Mouse (Mus musculus) embryonic fibroblast, embryonic 13.5 days (primary cell): Measurements from ENCODE around the gene Agk.

Source experiments
- CTCF ChIP-seq: IDR thresholded peaks from 2 replicates; pipeline ENCODE4 v1.5.1; 2011; ENCODE audit warnings: mild to moderate bottlenecking, control low read depth, low read length, moderate library complexity, borderline replicate concordance; ENCODE audit not compliant: insufficient read depth
- POLR2A ChIP-seq: IDR thresholded peaks from 2 replicates; pipeline ENCODE4 v1.6.1; 2011; ENCODE audit warnings: low read depth, mild to moderate bottlenecking, control low read depth, low read length, moderate library complexity

- TF ChIP-seq CTCF (no peak), POLR2A (no peak)
Measured at GRCm38 (mm10) chr6:40427441-40427840, 102.5 kb downstream of the Agk start.
